Mouse (Mus musculus) limb, embryonic 13.5 days (tissue): ENCODE measurements around the gene Frs2. TPM values are rescaled to one million over a fixed set of nuclear protein-coding genes. Genes with fewer than 3 reads are reported as not detected.
A peak's percentile ranks its signal among the peaks of the same experiment; 100 is the strongest.
"Not testable (repeated sequence)": the region's sequence is repeated elsewhere in the genome, so short reads cannot be mapped to it uniquely, and the experiment has no call there.

Experiments used
- ATAC-seq: fragments of 200-750 bp; cut with Nextera tagmentation; 2 replicates; pipeline ENCODE4 v1.8.0; 2017; ENCODE audit warnings: low read depth, moderate number of reproducible peaks, moderate TSS enrichment; ENCODE audit not compliant: low FRiP score
- H3K27ac ChIP-seq: fragments of 300-500 bp; sonication (generic); 2 replicates; pipeline ENCODE4 v1.5.1; 2015; ENCODE audit warnings: inconsistent platforms, mild to moderate bottlenecking, moderate library complexity
- H3K27me3 ChIP-seq: fragments of 300-500 bp; sonication (generic); 2 replicates; pipeline ENCODE4 v1.6.1; 2015; ENCODE audit warnings: mild to moderate bottlenecking, inconsistent platforms
- H3K36me3 ChIP-seq: fragments of 300-500 bp; sonication (generic); 2 replicates; pipeline ENCODE4 v1.6.1; 2015; ENCODE audit warnings: inconsistent platforms, mild to moderate bottlenecking, moderate library complexity
- H3K4me1 ChIP-seq: fragments of 300-500 bp; sonication (generic); 2 replicates; pipeline ENCODE4 v1.6.1; 2015; ENCODE audit warnings: inconsistent platforms
- H3K4me2 ChIP-seq: fragments of 300-500 bp; sonication (generic); replicated peaks from 2 replicates; pipeline ENCODE4 v1.6.1; 2015; ENCODE audit warnings: inconsistent platforms, mild to moderate bottlenecking, moderate library complexity
- H3K4me3 ChIP-seq: fragments of 300-500 bp; sonication (generic); 2 replicates; pipeline ENCODE4 v1.5.1; 2015; ENCODE audit warnings: moderate library complexity, mild to moderate bottlenecking, inconsistent platforms
- H3K9ac ChIP-seq: fragments of 300-500 bp; sonication (generic); 2 replicates; pipeline ENCODE4 v1.6.1; 2015; ENCODE audit warnings: mild to moderate bottlenecking, inconsistent platforms
- H3K9me3 ChIP-seq: fragments of 300-500 bp; sonication (generic); 2 replicates; pipeline ENCODE4 v1.6.1; 2016; ENCODE audit warnings: inconsistent platforms
- WGBS: fragments of 180-500 bp; shearing (Covaris S2); methylation state at CpG from one replicate; pipeline ENCODE4 v1.1.7; 2015; 5-methylcytosine and 5-hydroxymethylcytosine counted together
- polyA plus RNA-seq: library from polyadenylated mRNA; unstranded; fragments of >200 nt; fragmentation: Nextera tagmentation; extraction: Ambion mirVana; gene quantifications from 2 replicates; pipeline ENCODE4 v1.2.1, GENCODE M21; 2015

Frs2 gene
- polyA plus RNA-seq, 1 experiment from 2014 or later = 21.8 TPM

DNA sequence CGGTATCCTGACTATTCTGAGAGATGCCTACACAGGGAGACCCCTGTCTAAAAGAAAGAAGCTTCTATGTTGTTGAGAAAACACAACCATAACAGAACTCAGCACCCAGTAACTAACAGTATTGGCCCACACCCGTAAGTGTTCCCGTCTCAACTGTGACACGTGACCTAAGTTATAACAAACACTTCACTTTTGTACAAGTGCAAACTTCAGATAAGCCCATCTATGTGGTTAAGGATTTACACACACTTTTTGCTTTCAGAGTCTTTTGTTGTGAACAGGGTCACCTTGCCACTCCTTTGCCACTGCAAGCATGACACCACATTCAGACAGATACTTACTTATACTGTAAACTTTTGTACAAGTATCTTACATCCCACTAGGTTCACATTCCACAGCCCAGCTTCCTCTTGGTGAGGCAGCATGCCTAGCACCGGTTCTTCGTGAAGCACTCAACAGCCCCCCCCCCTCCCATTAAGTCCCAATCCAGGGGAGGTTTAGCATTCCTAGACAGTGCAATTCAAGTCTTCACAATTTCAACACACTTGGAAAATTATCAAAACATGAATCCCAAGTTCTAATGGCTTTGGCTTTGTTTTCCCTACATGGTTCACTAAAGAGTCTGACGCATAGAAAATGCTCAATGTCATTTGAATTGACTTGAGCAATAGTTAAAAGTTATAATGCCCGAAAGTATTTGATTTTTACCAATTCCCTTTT lies 2.6 kb downstream of the Frs2 start:
- H3K27ac ChIP-seq = no peak overlapping the region

DNA sequence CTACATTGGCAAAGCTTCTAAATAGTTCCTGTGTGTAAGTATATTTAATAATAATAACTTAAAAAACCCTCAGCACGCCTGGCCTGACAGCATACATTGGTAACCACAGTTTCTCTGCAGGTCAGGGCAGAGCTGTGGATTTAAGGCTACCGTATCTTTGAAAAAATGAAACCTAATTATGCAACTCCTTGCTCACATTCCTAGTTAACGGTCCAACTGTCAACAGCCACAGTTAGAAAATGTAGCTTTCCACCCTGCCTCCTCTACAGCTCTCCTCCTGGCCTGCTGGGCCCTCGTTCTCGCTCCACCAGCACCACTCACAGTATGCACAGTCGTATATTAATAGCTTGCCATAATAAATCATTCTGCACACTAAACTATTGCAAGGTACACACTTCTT lies 3.7 kb downstream of the Frs2 start:
- WGBS = 55% methylated on average over 6 of the region's 6 CpGs
- H3K36me3 ChIP-seq = no peaks in the 10 kb centered on the region
- H3K9me3 ChIP-seq = no peaks in the 10 kb centered on the region
- H3K27ac ChIP-seq = no peak overlapping the region
- H3K4me1 ChIP-seq = peaks cover 39% of the 10 kb centered on the region
- no peaks in the 10 kb centered on the region for H3K27me3 ChIP-seq
- no peak overlapping the region for H3K4me2 ChIP-seq
- H3K9ac ChIP-seq = no peak overlapping the region
- ATAC-seq = no peak
- H3K4me3 ChIP-seq = no peak overlapping the region

More for the DNA sequence above, 2.6 kb downstream of the Frs2 start:
- Histone ChIP-seq H3K9ac (0 out of 2 replicates have a peak overlapping the region, but pooled peaks have one; percentile 31), H3K4me2 (no peak overlapping the region; the same call in 1 of the 2 replicates), H3K36me3 (no peaks in the 10 kb centered on the region), H3K4me3 (no peak overlapping the region), H3K9me3 (no peaks in the 10 kb centered on the region), H3K27me3 (no peaks in the 10 kb centered on the region), H3K4me1 (peaks cover 47% of the 10 kb centered on the region)
- WGBS = 73% methylated on average over 8 of the region's 8 CpGs
- no peak for ATAC-seq

DNA sequence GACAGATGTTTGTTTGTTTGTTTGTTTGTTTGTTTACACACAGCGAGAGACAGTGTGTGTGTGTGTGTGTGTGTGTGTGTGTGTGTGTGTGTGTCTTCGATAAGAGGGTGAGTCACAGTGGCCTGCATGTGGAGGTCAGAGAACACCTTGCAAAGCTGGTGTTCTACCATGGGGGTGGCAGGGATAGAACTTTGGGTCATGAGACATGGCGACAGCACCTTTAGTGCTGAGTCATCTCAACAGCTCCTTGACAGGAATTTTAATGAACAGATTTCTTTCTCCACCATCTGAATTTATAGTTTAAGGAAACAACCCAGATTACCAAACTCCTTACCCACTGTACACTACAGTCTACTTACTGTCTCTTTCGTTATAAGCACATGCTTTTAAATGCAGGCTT lies 4.3 kb downstream of the Frs2 start:
- Histone ChIP-seq H3K4me3 (no peak overlapping the region), H3K27ac (no peak overlapping the region), H3K4me2 (no peak overlapping the region), H3K9me3 (no peaks in the 10 kb centered on the region), H3K9ac (no peak overlapping the region), H3K4me1 (peaks cover 34% of the 10 kb centered on the region), H3K36me3 (no peaks in the 10 kb centered on the region), H3K27me3 (no peaks in the 10 kb centered on the region)
- WGBS = 88% methylated on average over 4 of the region's 4 CpGs
- no peak for ATAC-seq

DNA sequence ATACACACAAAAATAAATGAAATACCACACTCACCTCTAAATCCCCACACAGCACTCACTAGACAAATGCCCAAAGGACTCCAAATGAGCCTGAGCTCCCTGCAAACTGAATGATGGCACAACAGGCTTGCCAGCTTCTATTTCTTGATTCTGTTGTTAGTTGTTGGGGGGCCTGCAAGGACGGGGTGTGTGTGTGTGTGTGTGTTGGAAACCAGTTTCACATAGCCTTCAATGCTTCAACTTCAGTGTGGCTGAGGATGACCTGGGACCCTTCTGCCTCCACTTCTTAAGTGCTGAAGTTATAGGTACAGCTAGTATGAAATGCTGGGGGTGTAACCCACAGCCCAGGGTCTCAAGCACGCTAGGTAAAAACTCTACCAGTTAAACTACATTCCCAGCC lies 5.0 kb downstream of the Frs2 start:
- ATAC-seq = no peak
- Histone ChIP-seq H3K4me2 (no peak overlapping the region), H3K27ac (no peak overlapping the region), H3K4me3 (no peak overlapping the region), H3K27me3 (no peaks in the 10 kb centered on the region), H3K9ac (no peak overlapping the region), H3K9me3 (no peaks in the 10 kb centered on the region), H3K4me1 (peaks cover 34% of the 10 kb centered on the region), H3K36me3 (no peaks in the 10 kb centered on the region)
- 86% methylated on average over 2 of the region's 2 CpGs for WGBS

DNA sequence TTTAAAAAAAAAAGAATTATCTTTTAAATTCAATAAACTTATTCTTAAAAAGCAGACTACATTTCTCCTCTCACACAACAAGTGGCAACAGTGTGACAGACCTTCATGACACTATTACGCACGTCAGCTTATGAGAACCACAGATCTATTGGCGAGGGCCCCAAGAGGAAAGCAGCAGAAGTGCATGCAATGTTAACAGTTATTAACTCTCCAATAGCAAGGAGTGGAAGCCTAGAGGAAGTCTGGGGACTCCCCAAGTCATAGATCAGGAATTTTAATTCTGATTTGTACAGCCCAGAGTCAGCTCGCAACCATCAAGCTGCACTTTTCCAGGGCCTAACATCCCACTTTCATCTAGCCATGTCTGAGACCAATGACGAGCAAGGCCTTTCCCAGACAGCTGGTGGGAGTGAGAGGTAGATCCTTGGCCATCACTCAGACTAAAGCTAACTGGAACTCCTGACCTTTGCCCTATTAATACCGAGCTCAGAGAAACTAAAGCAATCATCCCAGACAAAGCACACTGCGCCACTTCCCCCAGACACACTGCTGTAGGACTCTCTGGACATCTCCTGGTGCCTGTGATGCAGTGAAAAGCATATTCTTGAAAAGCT lies 6.3 kb downstream of the Frs2 start:
- no peaks in the 10 kb centered on the region for H3K9me3 ChIP-seq
- H3K36me3 ChIP-seq = no peaks in the 10 kb centered on the region
- no peak for ATAC-seq
- H3K4me2 ChIP-seq = no peak overlapping the region
- no peaks in the 10 kb centered on the region for H3K27me3 ChIP-seq
- no peak overlapping the region for H3K27ac ChIP-seq
- H3K9ac ChIP-seq = no peak overlapping the region
- peaks cover 30% of the 10 kb centered on the region for H3K4me1 ChIP-seq
- no peak overlapping the region for H3K4me3 ChIP-seq
- 67% methylated on average over 7 of the region's 7 CpGs for WGBS

DNA sequence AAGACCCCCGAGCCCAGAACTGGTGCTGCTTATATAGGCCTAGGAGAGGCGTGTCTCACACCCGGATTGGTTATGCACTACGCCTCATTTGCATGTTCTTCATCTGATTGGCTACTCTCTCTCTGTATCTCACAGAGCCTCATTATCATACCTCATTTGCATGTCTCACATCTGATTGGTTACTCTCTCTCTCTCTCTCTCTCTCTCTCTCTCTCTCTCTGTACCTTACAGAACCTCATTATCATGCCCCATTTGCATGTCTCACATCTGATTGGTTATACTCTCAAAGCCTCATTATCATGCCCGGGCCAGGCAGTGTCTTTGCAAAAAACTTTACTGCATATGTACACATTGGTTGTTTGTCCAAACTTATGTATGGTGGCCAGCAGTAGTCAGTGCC lies 16.8 kb downstream of the Frs2 start:
- ATAC-seq = not testable (repeated sequence)

DNA sequence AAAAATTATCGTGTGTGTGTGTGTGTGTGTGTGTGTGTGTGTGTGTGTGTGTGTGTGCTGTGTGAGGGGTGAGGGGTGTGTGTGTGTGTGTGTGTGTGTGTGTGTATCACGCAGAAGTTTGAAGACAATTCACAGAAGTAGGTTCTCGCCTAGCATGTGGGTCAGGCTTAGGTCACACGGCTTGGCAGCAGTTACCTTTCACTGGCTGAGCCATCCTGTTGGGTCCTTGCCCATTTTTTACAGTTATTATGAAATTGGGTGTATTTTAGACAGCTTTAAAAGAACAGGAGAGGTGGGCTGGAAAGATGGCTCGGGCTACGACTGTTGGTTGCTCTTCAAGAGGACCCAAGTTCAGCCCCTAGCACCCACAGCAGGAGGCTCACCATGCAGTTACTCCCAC lies 18.3 kb downstream of the Frs2 start:
- Histone ChIP-seq H3K9me3 (no peaks in the 10 kb centered on the region), H3K4me3 (no peak overlapping the region), H3K36me3 (peaks cover 17% of the 10 kb centered on the region), H3K27ac (no peak overlapping the region), H3K4me2 (no peak overlapping the region), H3K4me1 (peaks cover 6% of the 10 kb centered on the region; the same call in 1 of the 2 replicates), H3K27me3 (no peaks in the 10 kb centered on the region), H3K9ac (no peak overlapping the region)
- WGBS = 90% methylated on average over 6 of the region's 6 CpGs
- ATAC-seq = no peak

More for the DNA sequence above, 16.8 kb downstream of the Frs2 start:
- not testable (repeated sequence) for H3K9me3 ChIP-seq, H3K9ac ChIP-seq, H3K4me2 ChIP-seq, H3K27me3 ChIP-seq, H3K4me3 ChIP-seq, H3K27ac ChIP-seq, H3K4me1 ChIP-seq
- H3K36me3 ChIP-seq = peaks cover 13% of the 10 kb centered on the region
- 84% methylated on average over 5 of the region's 5 CpGs for WGBS

DNA sequence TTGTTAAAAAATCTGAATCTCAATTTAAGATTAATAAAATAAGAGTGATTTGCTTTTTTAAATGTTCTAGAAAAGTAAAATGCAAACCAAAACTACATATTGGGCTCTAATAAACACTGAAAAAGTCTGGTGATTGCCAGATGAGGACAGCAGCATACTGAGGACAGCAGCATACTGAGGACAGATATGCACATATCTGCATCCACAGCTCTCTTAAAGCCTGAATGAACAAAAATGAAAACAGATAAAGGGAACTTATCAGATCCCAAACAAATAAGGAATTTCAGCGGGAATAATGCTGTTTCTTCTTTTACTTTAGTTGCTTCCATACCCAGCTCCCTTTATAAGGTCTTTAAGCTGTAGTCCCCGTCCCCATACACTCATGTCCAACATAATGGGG lies 19.6 kb downstream of the Frs2 start:
- H3K27me3 ChIP-seq = no peaks in the 10 kb centered on the region
- WGBS = 90% methylated on average over 2 of the region's 2 CpGs

DNA sequence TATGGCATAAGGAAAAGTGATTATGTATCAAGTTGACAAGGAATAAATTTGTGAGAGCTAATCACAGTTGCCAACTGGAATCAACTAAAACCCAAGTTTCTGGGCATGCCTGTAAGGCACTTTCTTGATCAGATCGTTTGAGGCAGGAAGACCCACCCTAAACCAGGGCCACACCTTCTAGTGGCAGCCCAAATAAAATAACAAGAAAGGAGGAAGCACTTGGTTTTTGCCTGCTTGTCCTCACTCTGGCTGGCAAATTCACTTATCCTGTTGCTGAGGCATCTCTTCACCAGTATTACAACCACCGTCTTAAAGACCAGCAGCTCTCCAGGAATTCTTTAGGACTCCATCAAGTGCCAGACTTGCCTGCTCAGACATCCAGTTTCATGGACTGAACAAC lies 20.9 kb downstream of the Frs2 start:
- H3K4me3 ChIP-seq = no peak overlapping the region
- H3K27ac ChIP-seq = no peak overlapping the region
- WGBS = 47% methylated on average over 2 of the region's 2 CpGs
- no peaks in the 10 kb centered on the region for H3K27me3 ChIP-seq
- H3K4me1 ChIP-seq = peaks cover 10% of the 10 kb centered on the region; the same call in 1 of the 2 replicates
- H3K4me2 ChIP-seq = no peak overlapping the region
- no peak overlapping the region for H3K9ac ChIP-seq
- ATAC-seq = no peak
- H3K9me3 ChIP-seq = no peaks in the 10 kb centered on the region
- peaks cover 17% of the 10 kb centered on the region for H3K36me3 ChIP-seq

More for the DNA sequence above, 19.6 kb downstream of the Frs2 start:
- H3K4me2 ChIP-seq = no peak overlapping the region
- no peak overlapping the region for H3K9ac ChIP-seq
- ATAC-seq = no peak
- H3K27ac ChIP-seq = no peak overlapping the region
- no peak overlapping the region for H3K4me3 ChIP-seq
- H3K4me1 ChIP-seq = peaks cover 8% of the 10 kb centered on the region; the same call in 1 of the 2 replicates
- peaks cover 17% of the 10 kb centered on the region for H3K36me3 ChIP-seq
- no peaks in the 10 kb centered on the region for H3K9me3 ChIP-seq

DNA sequence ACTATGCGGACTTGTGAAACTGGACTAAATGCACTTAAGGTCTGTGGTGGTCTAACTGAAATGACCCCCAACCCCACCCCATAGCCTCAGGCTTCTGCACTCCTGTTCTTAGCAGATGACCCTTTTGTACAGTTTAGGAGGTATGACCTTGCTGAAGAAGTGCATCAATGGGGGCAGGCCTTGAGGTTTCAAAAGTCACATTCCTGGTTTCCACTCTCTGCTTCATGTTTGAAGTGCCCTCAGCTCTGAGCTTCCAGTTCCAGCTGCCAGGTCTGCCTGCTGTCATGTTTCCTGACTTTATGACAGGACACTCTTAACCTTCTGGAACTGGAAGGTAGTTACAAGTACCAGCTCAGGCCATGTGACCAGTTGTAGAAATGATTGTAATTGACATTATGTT lies 21.6 kb downstream of the Frs2 start:
- ATAC-seq = no peak
- no peak overlapping the region for H3K9ac ChIP-seq
- WGBS = 91% methylated on average over 1 of the region's 1 CpGs

DNA sequence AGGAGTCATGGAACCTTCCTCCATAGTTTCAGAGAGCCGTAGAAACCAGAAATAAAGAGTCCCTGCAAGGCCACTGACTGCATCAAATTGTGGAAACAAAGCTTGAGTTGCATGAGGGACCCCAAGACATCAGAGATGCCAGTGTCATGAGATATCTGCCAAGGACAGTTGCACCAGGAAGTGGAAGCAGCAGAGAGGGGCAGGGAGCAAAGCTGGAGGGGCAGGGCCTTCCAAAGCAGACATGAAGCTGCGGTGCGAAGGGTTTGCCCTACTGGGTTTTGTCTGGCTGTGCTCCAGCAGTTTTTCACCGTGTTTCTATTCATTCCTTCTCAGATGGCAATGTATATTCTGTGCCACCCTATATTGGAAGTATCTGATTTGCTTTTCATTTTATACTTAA lies 22.1 kb downstream of the Frs2 start:
- Histone ChIP-seq H3K4me3 (no peak overlapping the region), H3K4me1 (peaks cover 10% of the 10 kb centered on the region; the same call in 1 of the 2 replicates), H3K9ac (no peak overlapping the region), H3K4me2 (no peak overlapping the region), H3K27me3 (no peaks in the 10 kb centered on the region), H3K9me3 (no peaks in the 10 kb centered on the region), H3K27ac (no peak overlapping the region), H3K36me3 (peaks cover 8% of the 10 kb centered on the region)
- WGBS = 81% methylated on average over 4 of the region's 4 CpGs
- ATAC-seq = no peak

More for the DNA sequence above, 21.6 kb downstream of the Frs2 start:
- Histone ChIP-seq H3K4me3 (no peak overlapping the region), H3K27me3 (no peaks in the 10 kb centered on the region), H3K36me3 (peaks cover 9% of the 10 kb centered on the region), H3K27ac (no peak overlapping the region), H3K9me3 (no peaks in the 10 kb centered on the region), H3K4me2 (no peak overlapping the region), H3K4me1 (peaks cover 10% of the 10 kb centered on the region; the same call in 1 of the 2 replicates)

DNA sequence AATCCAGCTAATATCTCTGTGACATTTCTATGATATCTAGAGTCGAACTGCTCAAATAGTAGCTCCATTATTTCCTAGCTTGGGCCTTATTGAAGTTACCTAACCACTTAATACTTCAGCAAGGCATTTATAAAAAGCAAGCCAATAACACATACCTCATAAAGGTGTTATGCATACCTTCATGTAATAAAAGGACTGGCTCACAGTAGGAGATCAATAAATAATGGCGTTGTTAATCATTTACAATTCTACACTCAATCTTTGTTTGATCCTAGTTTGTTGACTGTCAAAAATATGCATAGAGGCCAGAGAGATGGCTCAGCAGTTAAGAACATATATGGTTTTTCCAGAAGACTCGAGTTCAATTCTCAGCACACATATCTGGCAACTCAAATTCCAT lies 26.9 kb downstream of the Frs2 start:
- no peaks in the 10 kb centered on the region for H3K9me3 ChIP-seq
- WGBS = 58% methylated on average over 3 of the region's 3 CpGs
- no peak overlapping the region for H3K4me2 ChIP-seq
- no peak for ATAC-seq
- peaks cover 8% of the 10 kb centered on the region; the same call in 1 of the 2 replicates for H3K4me1 ChIP-seq
- no peak overlapping the region for H3K9ac ChIP-seq
- H3K36me3 ChIP-seq = peaks cover 3% of the 10 kb centered on the region; the same call in 1 of the 2 replicates
- no peak overlapping the region for H3K27ac ChIP-seq
- H3K4me3 ChIP-seq = no peak overlapping the region
- no peaks in the 10 kb centered on the region for H3K27me3 ChIP-seq
